Mouse (Mus musculus): ENCODE results near the gene Xxylt1.

GRCm38 (mm10) chr16:30964411-30964810, 116.8 kb downstream of the Xxylt1 start:
- TF ChIP-seq EP300 (IDR thresholded peaks at IDR 0.05; ENCODE audit: insufficient read depth, low read depth, low read length): 0 out of 2 replicates have a peak, but pooled peaks have one; percentile 11
- TF ChIP-seq POLR2A (IDR thresholded peaks at IDR 0.05; ENCODE audit: insufficient read depth, low read depth, low read length): no peak
- TF ChIP-seq CTCF (IDR thresholded peaks at IDR 0.05): no peak

Data from heart, adult 2 months (tissue).